Mouse (Mus musculus) thymus, postnatal 14 days (tissue): ENCODE results near the gene Fndc3b.

Source experiments
- DNase-seq: peaks from one replicate; pipeline ENCODE4 v3.0.0; 2021

The Fndc3b gene

DNA sequence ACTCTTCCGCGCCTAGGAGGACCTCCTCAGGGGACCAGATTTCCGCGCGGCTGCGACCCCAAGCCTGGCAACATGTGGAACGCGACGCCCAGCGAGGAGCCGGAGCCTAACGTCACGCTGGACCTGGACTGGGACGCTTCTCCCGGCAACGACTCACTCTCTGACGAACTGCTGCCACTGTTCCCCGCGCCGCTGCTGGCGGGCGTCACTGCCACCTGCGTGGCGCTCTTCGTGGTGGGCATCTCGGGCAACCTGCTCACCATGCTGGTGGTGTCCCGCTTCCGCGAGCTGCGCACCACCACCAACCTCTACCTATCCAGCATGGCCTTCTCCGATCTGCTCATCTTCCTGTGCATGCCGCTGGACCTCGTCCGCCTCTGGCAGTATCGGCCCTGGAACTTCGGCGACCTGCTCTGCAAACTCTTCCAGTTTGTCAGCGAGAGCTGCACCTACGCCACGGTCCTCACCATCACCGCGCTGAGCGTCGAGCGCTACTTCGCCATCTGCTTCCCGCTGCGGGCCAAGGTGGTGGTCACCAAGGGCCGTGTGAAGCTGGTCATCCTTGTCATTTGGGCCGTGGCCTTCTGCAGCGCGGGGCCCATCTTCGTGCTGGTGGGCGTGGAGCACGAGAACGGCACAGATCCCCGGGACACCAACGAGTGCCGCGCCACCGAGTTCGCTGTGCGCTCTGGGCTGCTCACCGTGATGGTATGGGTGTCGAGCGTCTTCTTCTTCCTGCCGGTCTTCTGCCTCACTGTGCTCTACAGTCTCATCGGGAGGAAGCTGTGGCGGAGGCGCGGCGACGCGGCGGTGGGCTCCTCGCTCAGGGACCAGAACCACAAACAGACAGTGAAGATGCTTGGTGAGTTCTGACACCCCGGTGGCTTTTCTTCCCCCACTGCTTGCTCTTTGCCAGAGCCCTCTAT, 339.1 kb downstream of the Fndc3b start:
- no peak for DNase-seq

DNA sequence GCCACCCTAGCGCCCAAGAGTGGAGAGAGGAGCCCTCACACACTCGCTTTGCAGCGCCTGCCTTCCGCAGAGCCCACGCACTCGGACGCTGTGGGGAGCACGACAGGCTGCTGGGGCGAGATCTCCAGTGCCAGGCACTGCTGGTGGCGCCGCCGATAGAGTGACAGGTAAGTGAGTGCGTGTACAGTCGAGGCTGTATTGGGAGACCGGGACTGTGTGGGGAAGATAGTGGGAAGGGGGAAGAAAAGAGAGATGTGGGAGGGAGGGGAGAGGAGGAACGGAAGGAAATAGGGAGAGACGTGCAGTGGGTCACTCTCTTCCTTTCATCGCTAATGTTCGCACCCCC, 339.9 kb downstream of the Fndc3b start, which contains the start of gene Ghsr:
Gene Ghsr, plus strand, starts transcription at position 76 of the 346 bp plus-strand sequence.
- no peak for DNase-seq

DNA sequence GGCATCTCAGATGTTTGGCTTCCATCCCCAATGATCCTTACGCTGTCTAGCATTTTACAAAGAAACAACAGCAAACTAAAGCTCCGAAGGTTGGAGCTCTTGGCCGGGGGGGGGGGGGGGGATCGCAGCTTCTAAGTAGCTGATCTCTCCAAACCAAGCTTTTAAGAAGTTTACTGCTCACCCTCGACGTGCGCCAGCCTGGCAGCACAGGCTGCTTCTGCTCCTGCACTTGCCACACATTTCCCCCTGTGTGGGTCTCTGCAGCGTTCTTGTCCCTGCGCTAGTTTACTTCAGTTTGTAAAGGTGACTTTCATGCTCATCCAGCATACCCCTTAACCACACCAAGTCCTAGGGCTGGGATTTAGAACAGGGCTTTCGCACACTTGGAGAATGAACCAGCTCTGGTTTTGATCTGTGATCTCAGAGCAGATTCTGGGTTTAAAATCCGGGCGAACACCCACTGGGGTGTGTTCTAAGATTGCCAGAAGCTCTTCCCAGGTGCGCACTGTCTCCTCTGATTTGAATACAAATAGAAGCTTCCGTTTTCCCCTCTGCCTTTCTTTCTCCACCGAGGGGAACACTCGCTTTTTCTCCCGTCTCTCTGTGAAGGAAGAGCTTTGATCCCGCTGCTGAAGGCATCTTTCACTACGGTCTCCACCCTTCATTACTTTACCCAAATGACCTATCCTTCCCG, 340.4 kb downstream of the Fndc3b start:
- DNase-seq, result no peak

DNA sequence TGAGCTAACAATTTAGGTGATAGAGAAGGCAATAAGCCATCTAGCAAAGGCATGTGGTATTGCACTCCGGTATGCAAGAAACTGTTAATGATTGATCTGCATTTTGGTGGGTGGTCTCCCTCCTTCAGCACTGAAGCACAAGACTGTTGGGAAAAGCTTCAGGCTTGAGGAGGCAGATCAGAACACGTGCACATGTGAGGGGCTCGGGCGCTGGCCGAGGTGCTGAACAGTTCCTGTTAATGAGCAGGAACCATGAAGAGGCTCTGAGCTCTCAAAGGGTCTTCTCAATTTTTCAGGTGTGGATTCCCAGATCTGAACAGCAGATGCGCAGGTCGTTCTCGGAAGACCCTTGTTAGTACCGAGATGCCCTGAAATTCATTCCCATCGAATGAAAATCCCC, 341.0 kb downstream of the Fndc3b start:
- peak; percentile 52 for DNase-seq
